Mouse (Mus musculus) liver, adult 2 months (tissue): ENCODE measurements around the gene Baiap2l2. TPM values are rescaled to one million over a fixed set of nuclear protein-coding genes. Genes with fewer than 3 reads are reported as not detected.
A peak's percentile ranks its signal among the peaks of the same experiment; 100 is the strongest.

ENCODE experiments used
- DNase-seq: peaks from one replicate; pipeline ENCODE4 v3.0.0-alpha.2; 2011; ENCODE audit warnings: low read depth, low spot score; ENCODE audit errors: extremely low read depth
- H3K27ac ChIP-seq: fragments of 200-500 bp; replicated peaks from 2 replicates; pipeline ENCODE4 v1.5.1; 2012; ENCODE audit warnings: low read depth, mild to moderate bottlenecking, control low read depth, inconsistent platforms, low read length; ENCODE audit not compliant: insufficient read depth
- H3K27me3 ChIP-seq: fragments of 200-500 bp; 2 replicates; pipeline ENCODE4 v1.6.1; 2012; ENCODE audit warnings: mild to moderate bottlenecking, moderate library complexity, low read length, inconsistent platforms; ENCODE audit not compliant: control insufficient read depth, insufficient read depth
- H3K36me3 ChIP-seq: fragments of 200-500 bp; 2 replicates; pipeline ENCODE4 v1.6.1; 2012; ENCODE audit warnings: low read length, inconsistent platforms; ENCODE audit not compliant: control insufficient read depth, insufficient read depth
- H3K4me1 ChIP-seq: fragments of 200-500 bp; 2 replicates; pipeline ENCODE4 v1.6.1; 2011; ENCODE audit warnings: low read length; ENCODE audit not compliant: control insufficient read depth, insufficient read depth
- H3K4me3 ChIP-seq: fragments of 200-500 bp; 2 replicates; pipeline ENCODE4 v1.5.1; 2011; ENCODE audit warnings: low read depth, mild to moderate bottlenecking, control low read depth, low read length, moderate library complexity; ENCODE audit not compliant: insufficient read depth
- H3K79me2 ChIP-seq: fragments of 200-500 bp; 2 replicates; pipeline ENCODE4 v1.6.1; 2012; ENCODE audit warnings: inconsistent platforms, mild to moderate bottlenecking, low read length, moderate library complexity; ENCODE audit not compliant: control insufficient read depth, insufficient read depth
- H3K9ac ChIP-seq: fragments of 200-500 bp; 2 replicates; pipeline ENCODE4 v1.6.1; 2012; ENCODE audit warnings: low read depth, mild to moderate bottlenecking, control low read depth, inconsistent platforms, low read length
- CTCF ChIP-seq: fragments of 200-500 bp; IDR thresholded peaks from 2 replicates; pipeline ENCODE4 v1.5.1; 2011; ENCODE audit warnings: low read depth, low read length, control low read depth
- POLR2A ChIP-seq: fragments of 200-500 bp; IDR thresholded peaks from 2 replicates; pipeline ENCODE4 v1.6.1; 2011; ENCODE audit warnings: low read length, control low read depth; ENCODE audit not compliant: insufficient read depth; ENCODE audit errors: extremely low read depth
- WGBS: fragments of 180-500 bp; shearing (Covaris S2); methylation state at CpG from one replicate; pipeline ENCODE4 v1.1.7; 2018; 5-methylcytosine and 5-hydroxymethylcytosine counted together
- polyA plus RNA-seq: library from polyadenylated mRNA; depleted of rRNA; stranded (reverse); fragments of >200 nt; gene quantifications from 2 replicates; pipeline ENCODE4 v1.2.3, GENCODE M21; 2012
- total RNA-seq: library from RNA; depleted of rRNA; stranded (reverse); fragments of >200 nt; gene quantifications from 2 replicates; pipeline ENCODE4 v1.2.3, GENCODE M21; 2014

The Baiap2l2 gene
- total and polyA plus RNA-seq, 2 experiments = 0.31 TPM; not detected in 1

DNA sequence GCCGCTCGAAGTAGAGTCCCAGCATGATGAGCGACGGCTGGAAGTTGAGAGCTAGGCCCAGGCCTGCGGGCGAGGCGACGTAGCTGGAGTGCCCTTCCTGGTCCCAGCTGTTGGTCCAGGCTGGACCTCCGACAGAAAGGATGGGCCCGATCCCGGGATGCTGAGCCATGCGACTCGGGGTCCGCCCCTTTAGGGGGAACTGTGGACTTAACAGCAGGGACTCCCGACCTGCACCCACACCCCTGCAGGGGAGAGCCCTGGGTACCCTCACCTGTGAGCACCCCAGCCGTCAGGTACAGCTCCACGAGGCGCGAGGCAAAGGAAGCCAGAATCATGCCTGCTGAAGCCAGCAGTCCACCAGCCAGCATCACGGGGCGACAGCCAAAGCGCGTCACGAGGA is 32.8 kb downstream of the Baiap2l2 start:
- 29% methylated on average over 24 of the region's 24 CpGs for WGBS
- H3K27me3 ChIP-seq = no peaks in the 10 kb centered on the region
- DNase-seq = no peak
- TF ChIP-seq CTCF (no peak), POLR2A (no peak)
- no peak overlapping the region for H3K4me3 ChIP-seq
- H3K9ac ChIP-seq = no peak overlapping the region
- H3K79me2 ChIP-seq = no peaks in the 10 kb centered on the region
- H3K4me1 ChIP-seq = no peaks in the 10 kb centered on the region
- no peak overlapping the region for H3K27ac ChIP-seq
- H3K36me3 ChIP-seq = no peaks in the 10 kb centered on the region; the same call in 1 of the 2 replicates

DNA sequence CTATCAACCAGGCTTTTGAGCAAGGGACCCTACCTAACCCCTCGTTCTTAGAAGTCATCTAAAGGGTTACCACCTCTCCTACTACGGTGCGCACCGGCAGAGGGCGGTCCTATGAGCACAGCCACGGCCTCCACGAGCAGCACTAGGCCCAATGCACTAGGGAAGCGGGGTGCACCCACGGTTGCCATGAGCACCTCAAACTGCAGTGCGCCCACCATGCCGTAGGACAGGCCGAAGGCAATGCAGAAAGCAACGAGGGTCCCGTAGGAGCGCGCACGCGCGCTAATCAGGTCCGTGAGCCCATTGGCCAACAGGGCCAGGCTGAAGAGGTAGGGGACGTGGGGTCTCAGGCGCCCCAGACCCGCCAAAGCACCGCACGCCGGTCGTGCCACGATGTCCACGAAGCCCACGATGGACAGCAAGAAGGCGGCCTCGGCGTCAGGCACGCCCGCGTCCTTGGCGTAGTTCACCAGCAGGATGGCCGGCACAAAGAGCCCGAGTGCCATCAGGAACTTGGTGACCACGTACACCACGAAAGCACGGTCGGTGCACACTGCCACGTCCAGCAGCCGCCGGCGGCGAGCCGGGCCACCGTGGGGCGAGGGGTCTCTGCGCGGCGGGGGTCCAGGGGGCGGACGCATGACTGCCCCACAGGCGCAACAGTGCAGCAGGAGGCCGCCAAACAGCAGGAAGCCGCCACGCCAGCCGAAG is 33.4 kb downstream of the Baiap2l2 start:
- no peaks in the 10 kb centered on the region for H3K79me2 ChIP-seq
- no peaks in the 10 kb centered on the region for H3K4me1 ChIP-seq
- WGBS = 3% methylated on average over 61 of the region's 61 CpGs
- TF ChIP-seq CTCF (no peak), POLR2A (no peak)
- H3K27ac ChIP-seq = no peak overlapping the region
- H3K9ac ChIP-seq = no peak overlapping the region
- no peaks in the 10 kb centered on the region; the same call in 1 of the 2 replicates for H3K36me3 ChIP-seq
- no peak overlapping the region; the same call in 1 of the 2 replicates for H3K4me3 ChIP-seq
- DNase-seq = no peak
- H3K27me3 ChIP-seq = no peaks in the 10 kb centered on the region

DNA sequence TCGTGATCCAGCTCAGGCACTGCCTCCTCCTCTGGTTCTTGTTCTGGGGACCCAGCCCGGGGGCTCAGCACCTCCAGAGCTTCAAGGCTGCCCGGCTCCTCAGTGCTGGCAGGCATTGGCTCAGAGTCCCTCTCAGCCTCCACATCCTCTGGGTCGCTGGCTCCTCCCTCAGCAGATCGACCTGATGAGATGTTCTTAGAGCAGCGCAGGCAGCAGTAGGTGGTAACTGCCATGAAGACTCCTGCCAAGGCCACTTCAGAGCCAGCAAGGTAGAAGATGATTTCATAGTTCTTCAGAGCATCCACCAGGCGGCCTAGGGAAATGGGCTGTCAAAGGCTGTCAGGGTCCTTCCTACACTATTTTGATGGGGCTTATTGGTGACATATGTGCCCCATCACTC is 34.2 kb downstream of the Baiap2l2 start:
- no peak for DNase-seq
- no peak overlapping the region for H3K9ac ChIP-seq
- H3K27ac ChIP-seq = no peak overlapping the region
- no peaks in the 10 kb centered on the region for H3K4me1 ChIP-seq
- no peaks in the 10 kb centered on the region for H3K79me2 ChIP-seq
- WGBS = 61% methylated on average over 7 of the region's 7 CpGs
- TF ChIP-seq CTCF = no peak
- H3K36me3 ChIP-seq = peaks cover 4% of the 10 kb centered on the region
- H3K27me3 ChIP-seq = no peaks in the 10 kb centered on the region
- H3K4me3 ChIP-seq = no peak overlapping the region

DNA sequence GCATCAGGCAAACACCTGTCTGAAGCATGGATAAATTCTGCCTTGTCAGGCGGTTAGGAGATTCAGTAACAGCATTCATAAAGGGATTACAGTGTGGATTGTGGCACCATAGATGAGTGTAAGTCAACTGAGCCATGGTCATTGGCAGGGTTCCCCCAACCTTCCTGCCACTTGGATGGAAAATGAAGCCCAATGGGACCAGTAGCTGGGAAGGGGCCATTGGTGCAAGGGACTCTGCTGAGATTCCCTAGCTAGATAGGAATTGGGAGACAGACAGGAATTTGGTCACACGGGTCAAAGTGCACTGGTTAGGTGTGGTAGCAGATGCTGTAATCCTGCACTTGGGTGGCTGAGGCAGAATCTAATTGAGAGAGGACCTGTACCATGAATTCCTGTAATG is 35.1 kb downstream of the Baiap2l2 start:
- WGBS = 69% methylated on average over 2 of the region's 2 CpGs
- no peak overlapping the region for H3K27ac ChIP-seq
- H3K4me1 ChIP-seq = no peaks in the 10 kb centered on the region
- peaks cover 4% of the 10 kb centered on the region for H3K36me3 ChIP-seq
- peak; percentile 44 for DNase-seq
- no peak overlapping the region for H3K4me3 ChIP-seq
- no peak overlapping the region for H3K9ac ChIP-seq
- no peak for TF ChIP-seq CTCF
- TF ChIP-seq POLR2A = no peak
- H3K79me2 ChIP-seq = no peaks in the 10 kb centered on the region
- no peaks in the 10 kb centered on the region for H3K27me3 ChIP-seq

DNA sequence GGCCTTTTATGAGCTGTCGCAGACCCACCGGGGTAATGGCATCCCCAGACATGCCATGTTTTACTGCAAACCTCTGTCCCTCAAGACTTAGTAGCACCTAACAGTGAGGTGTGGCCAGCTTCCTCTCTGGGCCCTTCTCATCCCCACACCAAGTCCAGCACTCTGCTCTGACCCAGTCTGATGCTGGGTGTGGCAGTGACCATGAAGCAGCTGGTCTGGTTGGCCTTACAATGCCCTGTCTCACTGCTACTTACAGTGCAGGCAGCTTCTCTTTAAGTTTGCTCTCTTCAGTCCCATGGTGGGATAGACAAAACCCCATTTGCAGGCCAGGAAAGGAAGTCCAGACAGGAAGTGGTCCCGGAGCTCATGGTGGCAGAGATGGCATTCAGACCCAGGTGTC is 40.0 kb downstream of the Baiap2l2 start:
- no peak overlapping the region for H3K9ac ChIP-seq
- H3K36me3 ChIP-seq = peaks cover 10% of the 10 kb centered on the region

More for the DNA sequence above, 40.0 kb downstream of the Baiap2l2 start:
- Histone ChIP-seq H3K4me3 (no peak overlapping the region), H3K79me2 (no peaks in the 10 kb centered on the region), H3K27ac (no peak overlapping the region), H3K4me1 (no peaks in the 10 kb centered on the region), H3K27me3 (no peaks in the 10 kb centered on the region)
- no peak for DNase-seq
- TF ChIP-seq POLR2A (no peak), CTCF (no peak)
- 90% methylated on average over 3 of the region's 3 CpGs for WGBS
